Mouse (Mus musculus) stomach, adult 2 months (tissue): ENCODE data around the gene Dlx4. TPM values are rescaled to one million over a fixed set of nuclear protein-coding genes. Genes with fewer than 3 reads are reported as not detected.

Experiments
- polyA plus RNA-seq: library from polyadenylated mRNA; depleted of rRNA; stranded (reverse); fragments of >200 nt; gene quantifications from 2 replicates; pipeline ENCODE4 v1.2.3, GENCODE M21; 2012; rRNA removed

Dlx4 gene
- polyA plus RNA-seq: 0.26 and 0.61 TPM in 2 replicates

GRCm38 (mm10) chr11:95145851-95146403, at the start of gene Dlx4:
Dlx4 (minus strand) TSS chr11:95146263.

DNA sequence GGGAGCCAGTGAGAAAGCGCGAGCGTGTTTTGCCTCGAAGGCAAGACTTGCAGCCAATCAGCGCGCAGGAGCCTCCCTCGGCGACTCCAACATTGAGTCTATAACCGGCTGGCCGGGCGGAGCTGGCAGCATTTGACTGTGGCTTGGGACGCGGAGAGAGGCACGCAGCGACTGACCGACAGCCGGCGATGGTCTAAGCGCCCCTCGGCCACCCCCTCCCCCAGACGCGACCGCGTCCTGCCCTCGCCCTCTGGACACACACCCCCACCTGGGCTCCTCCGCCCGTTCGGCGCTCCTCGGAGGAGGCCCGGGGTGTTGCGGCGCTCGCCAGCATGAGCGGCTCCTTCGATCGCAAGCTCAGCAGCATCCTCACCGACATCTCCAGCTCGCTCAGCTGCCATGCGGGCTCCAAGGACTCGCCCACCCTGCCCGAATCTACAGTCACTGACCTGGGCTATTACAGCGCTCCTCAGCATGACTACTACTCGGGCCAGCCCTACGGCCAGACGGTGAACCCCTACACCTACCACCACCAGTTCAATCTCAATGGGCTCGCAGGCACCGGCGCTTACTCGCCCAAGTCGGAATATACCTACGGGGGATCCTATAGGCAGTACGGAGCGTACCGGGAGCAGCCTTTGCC, 26.0 kb downstream of the Dlx4 start, which contains the start of gene Dlx3:
Gene Dlx3, plus strand, starts transcription at position 130 of the 643 bp plus-strand sequence.

Other genes starting within 250 kb of the Dlx4 start
- 75.0 and 75.6 TPM in 2 replicates for gene Col1a1, start 210.0 kb downstream of the Dlx4 start, polyA plus RNA-seq
- gene Hils1, start 178.7 kb downstream of the Dlx4 start, polyA plus RNA-seq: not detected in 2 replicates
- gene Sgca, start 169.9 kb downstream of the Dlx4 start, polyA plus RNA-seq: 14.9 and 24.0 TPM in 2 replicates
- 13.7 and 18.1 TPM in 2 replicates for gene Ppp1r9b, start 155.2 kb downstream of the Dlx4 start, polyA plus RNA-seq
- gene Samd14, start 136.4 kb downstream of the Dlx4 start, polyA plus RNA-seq: 3.6 TPM in 2 replicates
- gene Pdk2, start 104.9 kb downstream of the Dlx4 start, polyA plus RNA-seq: 47.3 and 47.4 TPM in 2 replicates
- gene Itga3, start 69.5 kb downstream of the Dlx4 start, polyA plus RNA-seq: 35.8 and 40.0 TPM in 2 replicates
- 3.0 and 7.3 TPM in 2 replicates for gene Dlx3, start 26.1 kb downstream of the Dlx4 start, polyA plus RNA-seq
- 0.32 and 0.34 TPM in 2 replicates for gene Tac4, start 115.3 kb upstream of the Dlx4 start, polyA plus RNA-seq
- gene Kat7, start 164.0 kb upstream of the Dlx4 start, polyA plus RNA-seq: 10.7 and 11.6 TPM in 2 replicates
- 18.2 and 21.7 TPM in 2 replicates for gene Fam117a, start 190.8 kb upstream of the Dlx4 start, polyA plus RNA-seq
- 43.9 and 48.3 TPM in 2 replicates for gene Slc35b1, start 238.4 kb upstream of the Dlx4 start, polyA plus RNA-seq